Mouse (Mus musculus): Measurements from ENCODE around the gene Nudt17.

Gene Nudt17

GRCm38 (mm10) chr3:96727343-96727827, 19.0 kb upstream of the Nudt17 start, which contains the start of the genes Polr3c and Rnf115:
Polr3c (minus strand) TSS chr3:96727628.
Rnf115 (plus strand) TSS chr3:96727664.
- no peaks in the 10 kb centered on the region for H3K36me3 ChIP-seq (ENCODE audit: control insufficient read depth, insufficient read depth, low read length, poor library complexity, severe bottlenecking)
- peak; percentile 95 for DNase-seq (ENCODE audit: low read depth, low spot score)
- no peaks in the 10 kb centered on the region for H3K27me3 ChIP-seq (ENCODE audit: control insufficient read depth, insufficient read depth, low read length, poor library complexity, severe bottlenecking)

- DNase-seq (ENCODE audit: low read depth, low spot score), result peak; percentile 35
These were observed 10.8 kb upstream of the Nudt17 start for GRCm38 (mm10) chr3:96719173-96719572.

GRCm38 (mm10) chr3:96715854-96716253, 7.5 kb upstream of the Nudt17 start:
- DNase-seq (ENCODE audit: low read depth, low spot score), result no peak
- Histone ChIP-seq H3K27me3 (ENCODE audit: control insufficient read depth, insufficient read depth, low read length, poor library complexity, severe bottlenecking) (no peaks in the 10 kb centered on the region), H3K36me3 (ENCODE audit: control insufficient read depth, insufficient read depth, low read length, poor library complexity, severe bottlenecking) (peaks cover 14% of the 10 kb centered on the region)

More at GRCm38 (mm10) chr3:96719173-96719572, 10.8 kb upstream of the Nudt17 start:
- Histone ChIP-seq H3K36me3 (ENCODE audit: control insufficient read depth, insufficient read depth, low read length, poor library complexity, severe bottlenecking) (peaks cover 8% of the 10 kb centered on the region), H3K27me3 (ENCODE audit: control insufficient read depth, insufficient read depth, low read length, poor library complexity, severe bottlenecking) (no peaks in the 10 kb centered on the region)

GRCm38 (mm10) chr3:96714286-96714685, 5.9 kb upstream of the Nudt17 start:
- Histone ChIP-seq H3K36me3 (ENCODE audit: control insufficient read depth, insufficient read depth, low read length, poor library complexity, severe bottlenecking) (peaks cover 11% of the 10 kb centered on the region), H3K27me3 (ENCODE audit: control insufficient read depth, insufficient read depth, low read length, poor library complexity, severe bottlenecking) (no peaks in the 10 kb centered on the region)
- DNase-seq (ENCODE audit: low read depth, low spot score), result no peak

- DNase-seq (ENCODE audit: low read depth, low spot score), result no peak
- H3K36me3 ChIP-seq (ENCODE audit: control insufficient read depth, insufficient read depth, low read length, poor library complexity, severe bottlenecking), result peaks cover 8% of the 10 kb centered on the region
- no peaks in the 10 kb centered on the region for H3K27me3 ChIP-seq (ENCODE audit: control insufficient read depth, insufficient read depth, low read length, poor library complexity, severe bottlenecking)
These were observed 312 bp upstream of the Nudt17 start for GRCm38 (mm10) chr3:96708684-96709064.

GRCm38 (mm10) chr3:96706984-96707383, 1.4 kb downstream of the Nudt17 start:
- H3K36me3 ChIP-seq (ENCODE audit: control insufficient read depth, insufficient read depth, low read length, poor library complexity, severe bottlenecking), result peaks cover 3% of the 10 kb centered on the region; the same call in 1 of the 2 replicates
- no peak for DNase-seq (ENCODE audit: low read depth, low spot score)
- H3K27me3 ChIP-seq (ENCODE audit: control insufficient read depth, insufficient read depth, low read length, poor library complexity, severe bottlenecking), result no peaks in the 10 kb centered on the region

- Histone ChIP-seq H3K27me3 (ENCODE audit: control insufficient read depth, insufficient read depth, low read length, poor library complexity, severe bottlenecking) (no peaks in the 10 kb centered on the region), H3K36me3 (ENCODE audit: control insufficient read depth, insufficient read depth, low read length, poor library complexity, severe bottlenecking) (peaks cover 3% of the 10 kb centered on the region; the same call in 1 of the 2 replicates)
- DNase-seq (ENCODE audit: low read depth, low spot score), result no peak
These were observed 2.1 kb downstream of the Nudt17 start for GRCm38 (mm10) chr3:96706217-96706616.

- peak; percentile 44 for DNase-seq (ENCODE audit: low read depth, low spot score)
- H3K36me3 ChIP-seq (ENCODE audit: control insufficient read depth, insufficient read depth, low read length, poor library complexity, severe bottlenecking), result no peaks in the 10 kb centered on the region; the same call in 1 of the 2 replicates
- no peaks in the 10 kb centered on the region for H3K27me3 ChIP-seq (ENCODE audit: control insufficient read depth, insufficient read depth, low read length, poor library complexity, severe bottlenecking)
These were observed 3.6 kb downstream of the Nudt17 start for GRCm38 (mm10) chr3:96704778-96705177.

GRCm38 (mm10) chr3:96701003-96701402, 7.4 kb downstream of the Nudt17 start:
- Histone ChIP-seq H3K27me3 (ENCODE audit: control insufficient read depth, insufficient read depth, low read length, poor library complexity, severe bottlenecking) (no peaks in the 10 kb centered on the region), H3K36me3 (ENCODE audit: control insufficient read depth, insufficient read depth, low read length, poor library complexity, severe bottlenecking) (no peaks in the 10 kb centered on the region; the same call in 1 of the 2 replicates)
- no peak for DNase-seq (ENCODE audit: low read depth, low spot score)

- Histone ChIP-seq H3K27me3 (ENCODE audit: control insufficient read depth, insufficient read depth, low read length, poor library complexity, severe bottlenecking) (no peaks in the 10 kb centered on the region), H3K36me3 (ENCODE audit: control insufficient read depth, insufficient read depth, low read length, poor library complexity, severe bottlenecking) (no peaks in the 10 kb centered on the region)
- peak; percentile 59 for DNase-seq (ENCODE audit: low read depth, low spot score)
These were observed 8.0 kb downstream of the Nudt17 start for GRCm38 (mm10) chr3:96700376-96700775.

- DNase-seq (ENCODE audit: low read depth, low spot score), result no peak
- Histone ChIP-seq H3K36me3 (ENCODE audit: control insufficient read depth, insufficient read depth, low read length, poor library complexity, severe bottlenecking) (no peaks in the 10 kb centered on the region), H3K27me3 (ENCODE audit: control insufficient read depth, insufficient read depth, low read length, poor library complexity, severe bottlenecking) (no peaks in the 10 kb centered on the region)
These were observed 9.2 kb downstream of the Nudt17 start for GRCm38 (mm10) chr3:96698993-96699690.

GRCm38 (mm10) chr3:96696766-96697732, 11.3 kb downstream of the Nudt17 start:
- Histone ChIP-seq H3K36me3 (ENCODE audit: control insufficient read depth, insufficient read depth, low read length, poor library complexity, severe bottlenecking) (no peaks in the 10 kb centered on the region), H3K27me3 (ENCODE audit: control insufficient read depth, insufficient read depth, low read length, poor library complexity, severe bottlenecking) (no peaks in the 10 kb centered on the region)
- DNase-seq (ENCODE audit: low read depth, low spot score), result peak; percentile 88

- no peaks in the 10 kb centered on the region for H3K27me3 ChIP-seq (ENCODE audit: control insufficient read depth, insufficient read depth, low read length, poor library complexity, severe bottlenecking)
- no peaks in the 10 kb centered on the region for H3K36me3 ChIP-seq (ENCODE audit: control insufficient read depth, insufficient read depth, low read length, poor library complexity, severe bottlenecking)
- peak; percentile 59 for DNase-seq (ENCODE audit: low read depth, low spot score)
These were observed 12.1 kb downstream of the Nudt17 start, which contains the start of gene Pias3 for GRCm38 (mm10) chr3:96696198-96696765. Pias3 (plus strand) TSS chr3:96696384.

- Histone ChIP-seq H3K27me3 (ENCODE audit: control insufficient read depth, insufficient read depth, low read length, poor library complexity, severe bottlenecking) (no peaks in the 10 kb centered on the region), H3K36me3 (ENCODE audit: control insufficient read depth, insufficient read depth, low read length, poor library complexity, severe bottlenecking) (no peaks in the 10 kb centered on the region)
- DNase-seq (ENCODE audit: low read depth, low spot score), result no peak
These were observed 14.8 kb downstream of the Nudt17 start for GRCm38 (mm10) chr3:96693579-96693978.
